Mouse (Mus musculus) megakaryocyte-erythroid progenitor cell, adult 5-6 weeks (primary cell): ENCODE data around the gene Gm10197. TPM values are rescaled to one million over a fixed set of nuclear protein-coding genes. Genes with fewer than 3 reads are reported as not detected.

Source experiments
- ATAC-seq: replicated peaks from 2 replicates; pipeline ENCODE4 v1.8.0; 2016; ENCODE audit warnings: mild to moderate bottlenecking, inconsistent platforms; ENCODE audit not compliant: severe bottlenecking, poor library complexity, low FRiP score, low TSS enrichment
- total RNA-seq, 2 experiments: library from RNA; stranded (forward) in 1 of 2; stranded (reverse) in 1 of 2; fragments of 200-1000, 215-1000 nt in 1 of 2; fragments of >200 nt in 1 of 2; fragmentation: Nextera tagmentation in 1 of 2; gene quantifications; 2 replicates each; pipeline ENCODE4 v1.2.3; 2014 to 2017

The Gm10197 gene
- total RNA-seq, 2 experiments from 2014 or later = not detected

- ATAC-seq = peak; percentile 80
These were observed 45.8 kb downstream of the Gm10197 start for GRCm38 (mm10) chr19:53325578-53326295.

GRCm38 (mm10) chr19:53324866-53325265 lies 46.7 kb downstream of the Gm10197 start:
- ATAC-seq = no peak

GRCm38 (mm10) chr19:53322438-53323048 lies 49.0 kb downstream of the Gm10197 start:
- ATAC-seq = no peak

Other genes starting within 250 kb of the Gm10197 start
- 21.4 and 29.3 TPM in 2 replicates for gene Add3, start 231.3 kb downstream of the Gm10197 start, total RNA-seq (2014; fragmentation: Nextera tagmentation)
- 37.2 and 52.9 TPM in 2 replicates for gene Add3, start 231.3 kb downstream of the Gm10197 start, total RNA-seq (2017)
- 21.1 and 25.3 TPM in 2 replicates for gene Mxi1, start 61.2 kb downstream of the Gm10197 start, total RNA-seq (2014; fragmentation: Nextera tagmentation)
- 82.7 and 86.4 TPM in 2 replicates for gene Mxi1, start 61.2 kb downstream of the Gm10197 start, total RNA-seq (2017)
- 56.9 and 60.9 TPM in 2 replicates for gene Smndc1, start 18.8 kb upstream of the Gm10197 start, total RNA-seq (2014; fragmentation: Nextera tagmentation)
- 34.7 and 45.6 TPM in 2 replicates for gene Smndc1, start 18.8 kb upstream of the Gm10197 start, total RNA-seq (2017)
- 1.6 and 2.9 TPM in 2 replicates for gene Dusp5, start 157.3 kb upstream of the Gm10197 start, total RNA-seq (2014; fragmentation: Nextera tagmentation)
- gene Dusp5, start 157.3 kb upstream of the Gm10197 start, total RNA-seq (2017) = 5.4 and 12.3 TPM in 2 replicates
- gene Nutf2-ps1, start 217.3 kb upstream of the Gm10197 start, total RNA-seq (2014; fragmentation: Nextera tagmentation) = 86.8 and 99.0 TPM in 2 replicates
- gene Nutf2-ps1, start 217.3 kb upstream of the Gm10197 start, total RNA-seq (2017) = 216 and 256 TPM in 2 replicates
- 103 and 105 TPM in 2 replicates for gene Smc3, start 228.6 kb upstream of the Gm10197 start, total RNA-seq (2014; fragmentation: Nextera tagmentation)
- 209 and 214 TPM in 2 replicates for gene Smc3, start 228.6 kb upstream of the Gm10197 start, total RNA-seq (2017)